Mouse (Mus musculus) kidney, adult 9 months (tissue): Measurements from ENCODE around the gene Kcnt2.
A peak's percentile ranks its signal among the peaks of the same experiment; 100 is the strongest.

Experiments
- DNase-seq: peaks from one replicate; pipeline ENCODE4 v3.0.0; 2022

Gene Kcnt2

GRCm38 (mm10) chr1:140245876-140246597 is at the start of gene Kcnt2:
Gene Kcnt2 (plus strand): TSS chr1:140246158.
- no peak for DNase-seq

- no peak for DNase-seq
These were observed 40.6 kb upstream of the Kcnt2 start for GRCm38 (mm10) chr1:140205329-140205728.

- DNase-seq, result no peak
These were observed 20.7 kb upstream of the Kcnt2 start for GRCm38 (mm10) chr1:140225221-140225620.

GRCm38 (mm10) chr1:140226673-140227072 is 19.3 kb upstream of the Kcnt2 start:
- no peak for DNase-seq

- DNase-seq, result peak; percentile 20
These were observed 493 bp upstream of the Kcnt2 start for GRCm38 (mm10) chr1:140245465-140245864.

- no peak for DNase-seq
These were observed 18.7 kb downstream of the Kcnt2 start for GRCm38 (mm10) chr1:140264696-140265095.

GRCm38 (mm10) chr1:140266047-140266446 is 20.1 kb downstream of the Kcnt2 start:
- no peak for DNase-seq

- DNase-seq, result no peak
These were observed 20.8 kb downstream of the Kcnt2 start for GRCm38 (mm10) chr1:140266643-140267286.

- no peak for DNase-seq
These were observed 21.3 kb downstream of the Kcnt2 start for GRCm38 (mm10) chr1:140267288-140267687.

GRCm38 (mm10) chr1:140273624-140274023 is 27.7 kb downstream of the Kcnt2 start:
- DNase-seq, result no peak

GRCm38 (mm10) chr1:140275813-140276212 is 29.9 kb downstream of the Kcnt2 start:
- DNase-seq, result no peak

GRCm38 (mm10) chr1:140293140-140293539 is 47.2 kb downstream of the Kcnt2 start:
- DNase-seq, result no peak

GRCm38 (mm10) chr1:140295482-140295881 is 49.5 kb downstream of the Kcnt2 start:
- DNase-seq, result no peak

GRCm38 (mm10) chr1:140304244-140304643 is 58.3 kb downstream of the Kcnt2 start:
- no peak for DNase-seq

GRCm38 (mm10) chr1:140305344-140305743 is 59.4 kb downstream of the Kcnt2 start:
- no peak for DNase-seq

GRCm38 (mm10) chr1:140306339-140306738 is 60.4 kb downstream of the Kcnt2 start:
- DNase-seq, result no peak

GRCm38 (mm10) chr1:140310739-140311138 is 64.8 kb downstream of the Kcnt2 start:
- no peak for DNase-seq

GRCm38 (mm10) chr1:140325088-140325487 is 79.1 kb downstream of the Kcnt2 start:
- no peak for DNase-seq

- DNase-seq, result no peak
These were observed 80.8 kb downstream of the Kcnt2 start for GRCm38 (mm10) chr1:140326709-140327108.

GRCm38 (mm10) chr1:140333702-140334101 is 87.7 kb downstream of the Kcnt2 start:
- DNase-seq, result no peak

GRCm38 (mm10) chr1:140338417-140338816 is 92.5 kb downstream of the Kcnt2 start:
- DNase-seq, result no peak

GRCm38 (mm10) chr1:140339368-140339767 is 93.4 kb downstream of the Kcnt2 start:
- DNase-seq, result no peak

GRCm38 (mm10) chr1:140364787-140365186 is 118.8 kb downstream of the Kcnt2 start:
- no peak for DNase-seq

GRCm38 (mm10) chr1:140373532-140373931 is 127.6 kb downstream of the Kcnt2 start:
- DNase-seq, result no peak

- DNase-seq, result peak; percentile 5
These were observed 132.8 kb downstream of the Kcnt2 start for GRCm38 (mm10) chr1:140378791-140379190.
